Mouse (Mus musculus) liver, postnatal 0 days (tissue): ENCODE results near the gene Hoxa3.

Experiments
- CTCF ChIP-seq: sonication (generic); IDR thresholded peaks from 2 replicates; pipeline ENCODE4 v1.5.1; 2016; ENCODE audit warnings: antibody characterized with exemption, low read depth
- EP300 ChIP-seq: IDR thresholded peaks from 2 replicates; pipeline ENCODE4 v1.6.1; 2016; ENCODE audit warnings: antibody characterized with exemption, low read depth, mild to moderate bottlenecking

DNA sequence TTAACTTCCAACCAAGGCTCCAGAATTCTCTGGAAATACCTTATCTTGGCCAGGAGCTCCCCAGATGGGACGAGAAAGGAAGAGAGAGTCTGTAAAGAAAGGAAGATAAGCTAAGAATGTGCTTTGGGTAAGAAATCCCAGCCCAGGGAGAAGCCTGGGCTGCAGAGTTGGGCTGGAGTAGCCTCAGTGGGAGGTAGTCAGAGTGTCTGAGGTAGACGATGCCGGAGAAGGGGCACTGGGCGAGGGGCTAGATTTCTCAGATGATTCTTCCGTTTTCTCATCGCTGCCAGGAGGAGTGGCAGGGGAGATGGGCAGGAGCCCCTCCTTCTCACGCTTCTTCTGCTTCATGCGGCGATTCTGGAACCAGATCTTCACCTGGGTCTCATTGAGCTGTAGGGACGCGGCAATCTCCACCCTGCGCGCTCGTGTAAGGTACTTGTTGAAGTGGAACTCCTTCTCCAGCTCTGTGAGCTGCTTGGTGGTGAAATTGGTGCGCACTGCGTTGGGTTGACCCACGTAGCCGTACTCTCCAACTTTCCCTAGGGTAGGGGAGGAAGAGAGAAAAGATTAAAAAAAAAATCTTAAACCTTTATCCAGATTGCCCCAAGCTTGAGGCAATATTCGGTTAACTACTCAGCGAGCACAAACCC is 56.5 kb downstream of the Hoxa3 start:
- TF ChIP-seq EP300: no peak
- TF ChIP-seq CTCF: no peak
